Mouse (Mus musculus) right cerebral cortex, postnatal 4 days (tissue): ENCODE results near the gene Cpne5.
"Not testable (repeated sequence)": the region's sequence is repeated elsewhere in the genome, so short reads cannot be mapped to it uniquely, and the experiment has no call there.

ENCODE experiments used
- DNase-seq: peaks from one replicate; pipeline ENCODE4 v3.0.0-alpha.2; 2022

Cpne5 gene

GRCm38 (mm10) chr17:29256507-29256906 is 18.5 kb upstream of the Cpne5 start:
- DNase-seq, result no peak

- DNase-seq, result not testable (repeated sequence)
Observed at GRCm38 (mm10) chr17:29254784-29255183, 16.8 kb upstream of the Cpne5 start.

GRCm38 (mm10) chr17:29253684-29254083 is 15.7 kb upstream of the Cpne5 start:
- no peak for DNase-seq

GRCm38 (mm10) chr17:29253236-29253635 is 15.3 kb upstream of the Cpne5 start:
- no peak for DNase-seq

DNA sequence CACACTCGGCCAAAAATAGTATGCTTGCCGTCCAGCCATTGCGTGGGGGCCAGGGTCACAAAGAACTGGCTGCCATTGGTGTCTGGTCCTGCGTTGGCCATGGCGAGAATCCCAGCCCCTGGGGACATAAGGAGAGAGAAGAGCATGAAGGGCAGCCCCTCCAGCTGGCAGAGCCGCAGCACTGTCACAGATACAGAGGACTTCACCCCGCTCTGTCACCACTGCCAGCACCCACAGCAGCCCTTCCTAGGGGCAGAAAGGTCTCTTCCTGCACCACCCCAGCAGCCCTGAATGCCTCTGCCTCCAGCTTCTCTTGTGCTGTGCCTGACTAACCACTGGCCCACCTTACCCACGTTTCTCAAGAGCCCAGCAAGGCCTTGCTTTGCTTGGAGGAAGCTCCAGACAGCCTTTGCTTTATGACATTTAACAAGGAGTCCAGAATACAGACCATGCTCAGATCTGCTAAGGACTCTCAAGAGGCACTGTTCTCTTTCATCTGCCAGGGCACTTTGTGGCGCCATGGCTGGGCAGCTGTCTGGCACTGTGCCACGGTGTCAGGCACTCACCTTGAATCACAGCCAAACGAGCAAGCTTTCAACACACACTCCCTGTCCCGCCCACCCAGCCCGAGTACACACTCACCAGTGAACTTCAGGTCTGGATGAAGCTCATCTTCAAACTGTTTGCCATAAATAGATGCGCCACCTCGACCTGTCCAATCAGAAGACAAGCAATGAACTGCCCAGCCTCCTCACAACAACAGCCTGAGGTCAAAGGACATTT is 13.8 kb upstream of the Cpne5 start:
- peak; percentile 52 for DNase-seq

GRCm38 (mm10) chr17:29251006-29251405 is 13.0 kb upstream of the Cpne5 start:
- DNase-seq, result not testable (repeated sequence)

GRCm38 (mm10) chr17:29249512-29249911 is 11.5 kb upstream of the Cpne5 start:
- DNase-seq, result peak; percentile 52

DNA sequence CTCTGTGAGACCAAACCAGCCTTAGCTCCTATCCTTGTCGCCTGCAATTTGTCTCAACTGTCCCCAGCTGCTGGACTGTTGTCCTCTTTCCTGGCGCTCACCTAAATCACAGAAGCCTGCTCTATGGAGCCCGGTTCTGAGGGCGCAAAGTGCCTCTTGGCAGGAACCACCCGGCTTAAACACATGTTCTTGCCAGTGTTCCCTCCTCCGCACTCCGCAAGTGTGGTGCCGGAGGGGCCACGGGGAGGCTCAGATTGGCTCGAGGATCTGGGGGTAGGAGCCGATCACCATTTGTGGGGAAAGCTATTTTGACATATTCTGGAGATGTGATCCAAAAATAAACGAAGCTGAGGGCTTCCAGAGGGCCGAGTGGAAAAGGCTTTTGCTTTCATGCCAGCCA is 9.9 kb upstream of the Cpne5 start:
- DNase-seq, result no peak

GRCm38 (mm10) chr17:29246602-29247001 is 8.6 kb upstream of the Cpne5 start:
- DNase-seq, result no peak

DNA sequence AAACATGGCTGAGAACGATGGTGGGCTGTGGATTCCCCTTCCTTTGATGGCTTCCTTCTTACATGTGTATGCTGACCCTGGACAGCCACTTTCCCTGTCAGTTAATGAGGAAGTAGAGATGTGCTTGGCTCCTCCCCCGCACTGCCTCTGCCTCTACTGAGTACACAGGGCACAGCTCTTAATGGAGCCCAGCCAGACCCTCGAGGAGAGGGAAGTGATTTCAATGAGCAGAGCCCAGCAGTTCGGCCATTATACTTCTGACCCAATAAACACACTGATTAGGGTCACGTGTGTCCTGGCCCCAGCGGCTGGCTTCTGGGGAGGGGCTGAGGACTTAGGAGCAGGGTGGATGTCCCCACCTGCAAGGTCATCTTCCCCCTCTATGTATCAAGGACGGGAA is 7.8 kb upstream of the Cpne5 start:
- peak; percentile 34 for DNase-seq

- no peak for DNase-seq
Observed at GRCm38 (mm10) chr17:29244912-29245311, 6.9 kb upstream of the Cpne5 start.

DNA sequence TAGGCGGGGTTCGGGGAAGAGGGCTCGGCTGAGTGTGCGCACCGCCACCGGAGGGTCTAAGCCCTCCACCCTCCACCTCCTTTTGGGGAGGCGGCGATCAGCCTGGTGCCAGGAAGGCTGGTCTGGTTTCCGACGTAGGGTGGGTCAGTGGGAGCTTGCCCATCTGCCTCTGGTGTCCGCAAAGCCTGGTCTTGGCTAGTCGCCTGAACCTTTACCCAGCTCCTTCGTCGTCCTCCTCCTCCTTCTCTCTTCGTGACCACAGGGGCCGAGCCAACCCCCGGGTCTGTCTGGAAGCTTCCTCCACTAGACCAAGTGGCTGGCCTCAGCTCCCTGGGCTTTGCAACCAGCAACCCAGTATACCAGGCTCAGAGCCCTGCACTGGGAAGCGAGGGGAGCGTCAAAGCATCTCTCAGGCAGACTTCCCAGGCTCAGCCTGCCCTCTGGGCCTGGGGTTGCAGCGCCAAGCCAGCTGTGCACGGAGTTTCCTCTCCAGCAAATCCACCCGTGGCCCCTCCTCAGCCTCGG is 516 bp upstream of the Cpne5 start:
- DNase-seq, result peak; percentile 33

- DNase-seq, result peak; percentile 22
Observed at GRCm38 (mm10) chr17:29237267-29237771, 648 bp downstream of the Cpne5 start.

GRCm38 (mm10) chr17:29236111-29236510 is 1.9 kb downstream of the Cpne5 start:
- no peak for DNase-seq

GRCm38 (mm10) chr17:29231109-29231508 is 6.9 kb downstream of the Cpne5 start:
- no peak for DNase-seq

GRCm38 (mm10) chr17:29220631-29221030 is 17.3 kb downstream of the Cpne5 start:
- no peak for DNase-seq

GRCm38 (mm10) chr17:29218017-29218416 is 19.9 kb downstream of the Cpne5 start:
- no peak for DNase-seq

DNA sequence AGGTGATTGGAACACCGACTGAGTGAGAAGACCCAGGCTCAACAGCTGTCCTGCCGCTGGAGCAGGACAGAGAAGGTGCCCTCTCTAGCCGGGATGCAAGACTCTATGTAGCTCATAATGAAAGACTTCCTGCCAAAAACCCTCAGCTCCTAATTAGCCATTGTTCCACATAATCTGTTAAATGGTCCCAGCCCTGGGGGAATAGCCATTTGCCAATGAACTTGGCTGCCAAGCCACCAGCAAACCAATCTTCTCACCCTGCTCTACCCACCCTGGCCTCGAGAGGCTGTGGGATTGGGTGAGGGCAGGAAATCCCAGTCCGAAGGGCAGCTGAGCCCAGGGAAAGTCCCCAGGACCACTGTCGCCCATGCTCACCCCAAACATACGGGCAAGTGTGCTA is 21.9 kb downstream of the Cpne5 start:
- DNase-seq, result no peak

DNA sequence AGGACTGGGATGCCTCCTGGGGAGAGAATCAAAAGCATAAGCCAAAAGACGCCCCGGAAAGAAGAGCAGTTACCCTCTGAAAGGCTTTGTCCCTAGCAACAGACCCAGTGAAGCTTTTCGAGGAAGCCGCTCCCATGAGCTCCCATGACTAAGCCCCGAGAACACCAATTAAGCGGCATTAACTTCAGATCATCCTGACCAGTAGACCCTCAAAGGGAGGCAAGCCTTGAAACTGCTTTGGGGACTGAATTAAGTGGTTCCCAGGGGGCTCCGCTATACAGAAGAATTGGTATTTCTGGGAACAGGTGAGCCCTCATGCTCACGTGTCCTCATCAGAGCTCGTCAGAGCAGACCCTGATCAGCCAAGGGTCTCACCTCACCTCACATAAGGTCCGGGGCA is 23.3 kb downstream of the Cpne5 start:
- no peak for DNase-seq

- no peak for DNase-seq
Observed at GRCm38 (mm10) chr17:29214193-29214456, 23.8 kb downstream of the Cpne5 start.

DNA sequence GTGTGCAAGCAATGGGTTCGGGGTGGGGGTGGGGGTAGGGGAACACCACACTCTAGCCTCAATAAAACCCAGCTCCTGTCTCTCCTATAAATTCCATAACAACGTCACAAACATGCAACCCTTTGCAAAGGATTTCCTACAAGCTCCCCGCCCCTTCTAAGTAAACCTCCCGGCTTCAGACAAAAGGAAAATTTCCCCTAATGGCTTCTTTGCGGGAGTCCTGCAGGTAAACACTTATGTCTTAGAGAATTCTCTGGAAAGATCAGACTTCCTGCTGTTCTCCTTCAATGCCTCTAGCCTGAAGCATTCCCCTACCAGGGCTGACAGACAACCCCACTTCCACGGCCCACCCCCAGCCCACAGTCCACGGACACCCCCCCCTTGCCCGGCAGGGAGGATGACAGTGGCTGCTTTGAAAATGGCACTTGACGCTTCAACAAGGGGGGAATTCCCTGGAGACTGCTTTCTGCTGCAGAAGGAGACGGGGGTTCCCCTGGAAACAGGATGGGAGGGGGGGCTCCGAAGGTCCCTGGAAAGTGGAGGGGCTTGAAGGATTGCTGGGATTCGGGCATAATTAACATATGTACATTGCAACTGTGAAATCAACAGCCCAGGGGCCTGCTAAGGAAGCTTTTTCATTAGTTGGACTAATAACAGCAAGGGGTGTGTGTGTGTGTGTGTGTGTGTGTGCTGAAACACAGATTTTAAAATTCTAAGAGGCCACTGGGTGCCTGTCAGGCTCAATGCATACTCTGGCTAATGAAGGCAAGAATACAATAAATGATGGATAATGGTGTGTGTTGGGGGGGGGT is 24.4 kb downstream of the Cpne5 start:
- DNase-seq, result no peak

GRCm38 (mm10) chr17:29211836-29212235 is 26.1 kb downstream of the Cpne5 start:
- no peak for DNase-seq

- no peak for DNase-seq
Observed at GRCm38 (mm10) chr17:29210037-29210436, 27.9 kb downstream of the Cpne5 start.

- no peak for DNase-seq
Observed at GRCm38 (mm10) chr17:29206052-29206451, 31.9 kb downstream of the Cpne5 start.
